Comparison of ENCODE assay signal across 11 mouse cellular contexts in the genomic region with DNA sequence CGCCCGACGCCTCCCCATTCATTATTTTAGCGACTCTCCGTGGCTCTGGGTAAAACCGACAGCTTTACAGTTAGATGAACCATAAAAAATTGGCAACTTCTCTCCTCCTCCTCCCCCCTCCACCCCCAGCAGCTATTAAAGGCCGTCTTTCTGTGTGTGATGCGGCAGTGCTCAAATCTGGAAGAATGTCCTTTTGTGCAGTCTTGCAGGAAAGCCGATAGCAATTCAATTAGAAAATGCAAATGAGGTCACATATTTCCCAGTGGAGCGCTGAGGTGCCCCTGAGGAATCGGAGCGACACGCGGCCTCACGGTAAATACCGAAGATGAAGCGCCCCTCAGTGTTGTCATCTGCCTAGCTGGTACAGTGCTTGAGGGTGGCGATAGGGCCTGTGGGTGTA.
DNase-seq lines count a peak whose midpoint lies in the region; ATAC-seq and TF ChIP-seq lines count a peak whose summit lies in the region.
"Had no signal": no experiment of that assay in that cellular context is flagged by ENCODE, and none has a peak within 500 bp of the region (broad histone marks: within the 10 kb centered on the region; RNA-seq: fewer than 3 reads in every experiment).

No protein-coding gene starts in this region.

- no peaks in the 10 kb centered on the region for H3K36me3 ChIP-seq in forebrain, embryonic 10.5 days (replicated peaks)
- no peaks in the 10 kb centered on the region for H3K36me3 ChIP-seq in hindbrain, embryonic 16.5 days (ENCODE audit: control insufficient read depth, insufficient read depth, low read length)
- no peaks in the 10 kb centered on the region for H3K36me3 ChIP-seq in neural tube, embryonic 15.5 days
- H3K36me3 ChIP-seq: heart, embryonic 15.5 days; liver, embryonic 13.5 days had no signal

- H3K27ac ChIP-seq in gastrocnemius, adult 2 months: peak overlapping the region; percentile 38; the same call in 1 of the 2 replicates
- peak overlapping the region; percentile 91 for H3K27ac ChIP-seq in forebrain, embryonic 10.5 days
- peak overlapping the region; percentile 58 for H3K27ac ChIP-seq in hindbrain, embryonic 16.5 days (ENCODE audit: low read depth, low read length)
- peak overlapping the region; percentile 65 for H3K27ac ChIP-seq in neural tube, embryonic 15.5 days (replicated peaks)
- H3K27ac ChIP-seq: heart, embryonic 15.5 days; liver, embryonic 13.5 days; macrophage had no signal

- no peak for TF ChIP-seq CTCF in gastrocnemius, adult 2 months (IDR thresholded peaks at IDR 0.05)

- H3K9ac ChIP-seq in hindbrain, embryonic 16.5 days (ENCODE audit: low read depth, low read length): no peak overlapping the region
- H3K9ac ChIP-seq in neural tube, embryonic 15.5 days (replicated peaks): no peak overlapping the region
- H3K9ac ChIP-seq: heart, embryonic 15.5 days; liver, embryonic 13.5 days had no signal

- H3K27me3 ChIP-seq in forebrain, embryonic 10.5 days (ENCODE audit: poor library complexity, severe bottlenecking): no peaks in the 10 kb centered on the region
- no peaks in the 10 kb centered on the region for H3K27me3 ChIP-seq in hindbrain, embryonic 16.5 days (replicated peaks; ENCODE audit: control insufficient read depth, insufficient read depth, low read length)
- no peaks in the 10 kb centered on the region for H3K27me3 ChIP-seq in neural tube, embryonic 15.5 days (replicated peaks)
- H3K27me3 ChIP-seq: heart, embryonic 15.5 days; liver, embryonic 13.5 days had no signal

- peak overlapping the region; percentile 43 for H3K4me3 ChIP-seq in gastrocnemius, adult 2 months
- H3K4me3 ChIP-seq in forebrain, embryonic 10.5 days: peak overlapping the region; percentile 5; the same call in 1 of the 2 replicates
- no peak overlapping the region for H3K4me3 ChIP-seq in hindbrain, embryonic 16.5 days (ENCODE audit: low read length)
- no peak overlapping the region for H3K4me3 ChIP-seq in neural tube, embryonic 15.5 days (replicated peaks)
- H3K4me3 ChIP-seq: heart, embryonic 15.5 days; liver, embryonic 13.5 days had no signal

- intact Hi-C loops in gastrocnemius, adult 2 months (cut with DNase I): no loop called here

- DNase-seq in gastrocnemius, adult 2 months: no peak
- DNase-seq in gastrocnemius, adult 8-10 months (ENCODE audit: low spot score in 2 of 2): no peak
- peak; percentile 46 for DNase-seq in forebrain, embryonic 10.5 days (ENCODE audit: extremely low spot score, low spot score)
- no peak for DNase-seq in lung, postnatal 25 days (ENCODE audit: low spot score)
- DNase-seq in gastrocnemius, postnatal 10 days: no peak
- DNase-seq: liver, embryonic 13.5 days had no signal

- peak; percentile 72 for ATAC-seq in hindbrain, embryonic 16.5 days
- ATAC-seq in neural tube, embryonic 15.5 days (ENCODE audit: low FRiP score): peak; percentile 87
- no peak for ATAC-seq in erythroblast, adult 5-6 weeks (replicated peaks; ENCODE audit: low FRiP score, poor library complexity, severe bottlenecking)

- WGBS in forebrain, embryonic 10.5 days: 36% methylated on average over 18 of the region's 18 CpGs
- 9% methylated on average over 18 of the region's 18 CpGs for WGBS in hindbrain, embryonic 16.5 days
- 9% methylated on average over 18 of the region's 18 CpGs for WGBS in neural tube, embryonic 15.5 days

- peaks cover 55% of the 10 kb centered on the region for H3K4me1 ChIP-seq in forebrain, embryonic 10.5 days
- peaks cover 11% of the 10 kb centered on the region for H3K4me1 ChIP-seq in hindbrain, embryonic 16.5 days (ENCODE audit: control insufficient read depth, insufficient read depth, low read depth, low read length)
- H3K4me1 ChIP-seq in neural tube, embryonic 15.5 days: peaks cover 17% of the 10 kb centered on the region
- H3K4me1 ChIP-seq: liver, embryonic 13.5 days had no signal

- no peaks in the 10 kb centered on the region for H3K9me3 ChIP-seq in forebrain, embryonic 10.5 days
- no peaks in the 10 kb centered on the region for H3K9me3 ChIP-seq in hindbrain, embryonic 16.5 days (ENCODE audit: control insufficient read depth, low read length)
- no peaks in the 10 kb centered on the region for H3K9me3 ChIP-seq in neural tube, embryonic 15.5 days (replicated peaks)
- H3K9me3 ChIP-seq: heart, embryonic 15.5 days; liver, embryonic 13.5 days had no signal

- peak overlapping the region; percentile 34 for H3K4me2 ChIP-seq in hindbrain, embryonic 16.5 days (ENCODE audit: low read length)
- H3K4me2 ChIP-seq in neural tube, embryonic 15.5 days: peak overlapping the region; percentile 34
- H3K4me2 ChIP-seq: heart, embryonic 15.5 days; liver, embryonic 13.5 days had no signal

Comparison
In these comparisons a context has a peak if more than half of its experiments do, and no peak if none do; other contexts are left out.
1. H3K27ac ChIP-seq: peak in every context shown above with its lines; median percentile 91 in forebrain, embryonic 10.5 days; 65 in neural tube, embryonic 15.5 days; 58 in hindbrain, embryonic 16.5 days; 38 in gastrocnemius, adult 2 months.
2. H3K4me3 ChIP-seq: peak in gastrocnemius, adult 2 months (single experiment) and forebrain, embryonic 10.5 days (single experiment); none in hindbrain, embryonic 16.5 days (single experiment) and neural tube, embryonic 15.5 days (single experiment).